In genomic region chr12:99256997-99257396, GRCm38 (mm10) we compare ENCODE assay signal across 20 mouse cellular contexts.
A peak's percentile ranks its signal among the peaks of the same experiment; 100 is the strongest.
DNase-seq lines count a peak whose midpoint lies in the region; ATAC-seq and TF ChIP-seq lines count a peak whose summit lies in the region.
"Had no signal": no experiment of that assay in that cellular context is flagged by ENCODE, and none has a peak within 500 bp of the region (broad histone marks: within the 10 kb centered on the region; RNA-seq: fewer than 3 reads in every experiment).

No protein-coding gene starts in this region.

- H3K27ac ChIP-seq in heart, adult 2 months: peak overlapping the region; percentile 58
- H3K27ac ChIP-seq in heart, postnatal 0 days (ENCODE audit: low read depth): peak overlapping the region; percentile 28
- H3K27ac ChIP-seq in neural tube, embryonic 13.5 days (replicated peaks): 0 out of 2 replicates have a peak overlapping the region, but pooled peaks have one; percentile 28
- no peak overlapping the region for H3K27ac ChIP-seq in forebrain, embryonic 14.5 days (ENCODE audit: low read depth, low read length)
- H3K27ac ChIP-seq: forebrain, embryonic 10.5 days; hindbrain, embryonic 14.5 days; kidney, embryonic 15.5 days; limb, embryonic 15.5 days; midbrain, embryonic 12.5 days had no signal

- TF ChIP-seq POLR2A in heart, adult 2 months (IDR thresholded peaks at IDR 0.05; ENCODE audit: insufficient read depth, low read depth, low read length): no peak

- 0 out of 2 replicates have a peak, but pooled peaks have one; percentile 17 for TF ChIP-seq EP300 in heart, adult 2 months (IDR thresholded peaks at IDR 0.05; ENCODE audit: insufficient read depth, low read depth, low read length)
- TF ChIP-seq EP300 in heart, postnatal 0 days (IDR thresholded peaks at IDR 0.05; ENCODE audit: low read depth): 0 out of 2 replicates have a peak, but pooled peaks have one; percentile 11

- H3K36me3 ChIP-seq in heart, adult 2 months (ENCODE audit: control insufficient read depth, insufficient read depth, low read length): peaks cover 2% of the 10 kb centered on the region; the same call in 1 of the 2 replicates
- no peaks in the 10 kb centered on the region for H3K36me3 ChIP-seq in heart, postnatal 0 days (replicated peaks; ENCODE audit: control insufficient read depth, insufficient read depth, low read length)
- H3K36me3 ChIP-seq in neural tube, embryonic 13.5 days: no peaks in the 10 kb centered on the region
- H3K36me3 ChIP-seq in forebrain, embryonic 14.5 days (ENCODE audit: control insufficient read depth, insufficient read depth, low read length): no peaks in the 10 kb centered on the region
- H3K36me3 ChIP-seq: forebrain, embryonic 10.5 days; kidney, embryonic 15.5 days; limb, embryonic 15.5 days; midbrain, embryonic 12.5 days had no signal

- DNase-seq in heart, adult 2 months: no peak
- DNase-seq in heart, adult 18-20 months: no peak
- no peak for DNase-seq in heart, postnatal 0 days (ENCODE audit: low spot score)
- no peak for DNase-seq in heart, postnatal 10 days
- no peak for DNase-seq in neural tube, embryonic 10.5 days (ENCODE audit: extremely low spot score, low spot score)
- DNase-seq in forebrain, embryonic 14.5 days (ENCODE audit: low spot score): no peak
- DNase-seq: cerebellum, adult 9-11 months; gastrocnemius, postnatal 14 days; layer of hippocampus, postnatal 36 days; lung, postnatal 10 days; right cerebral cortex, adult 18-20 months; thymus, adult 2 months had no signal

- intact Hi-C loops in heart, adult 2 months (cut with DNase I): no loop called here
- intact Hi-C loops in heart, postnatal 10 days (cut with DNase I): no loop called here

- H3K4me2 ChIP-seq in heart, postnatal 0 days (ENCODE audit: low read depth, low read length): peak overlapping the region; percentile 9; the same call in 1 of the 2 replicates
- no peak overlapping the region for H3K4me2 ChIP-seq in neural tube, embryonic 13.5 days
- H3K4me2 ChIP-seq in forebrain, embryonic 14.5 days (ENCODE audit: low read length): no peak overlapping the region
- H3K4me2 ChIP-seq: hindbrain, embryonic 14.5 days; kidney, embryonic 15.5 days; limb, embryonic 15.5 days; midbrain, embryonic 12.5 days had no signal

- no peak overlapping the region for H3K9ac ChIP-seq in heart, adult 2 months (ENCODE audit: low read depth, low read length)
- H3K9ac ChIP-seq in heart, postnatal 0 days (replicated peaks; ENCODE audit: low read depth, low read length): no peak overlapping the region
- H3K9ac ChIP-seq in neural tube, embryonic 13.5 days: no peak overlapping the region
- H3K9ac ChIP-seq in forebrain, embryonic 14.5 days (ENCODE audit: low read length): no peak overlapping the region
- H3K9ac ChIP-seq: hindbrain, embryonic 14.5 days; kidney, embryonic 15.5 days; limb, embryonic 15.5 days; midbrain, embryonic 12.5 days had no signal

- WGBS in heart, adult 2 months: 45% methylated on average over 8 of the region's 8 CpGs
- WGBS in heart, postnatal 0 days: 29% methylated on average over 8 of the region's 8 CpGs
- 86% methylated on average over 8 of the region's 8 CpGs for WGBS in neural tube, embryonic 13.5 days
- 90% methylated on average over 8 of the region's 8 CpGs for WGBS in forebrain, embryonic 14.5 days

- peaks cover 6% of the 10 kb centered on the region; the same call in 1 of the 2 replicates for H3K79me2 ChIP-seq in heart, adult 2 months (replicated peaks; ENCODE audit: control insufficient read depth, insufficient read depth, low read length)

- peaks cover 18% of the 10 kb centered on the region for H3K4me1 ChIP-seq in heart, adult 2 months (ENCODE audit: control insufficient read depth, insufficient read depth, low read length)
- peaks cover 29% of the 10 kb centered on the region for H3K4me1 ChIP-seq in heart, postnatal 0 days (ENCODE audit: control insufficient read depth, insufficient read depth)
- H3K4me1 ChIP-seq in neural tube, embryonic 13.5 days (replicated peaks): peaks cover 57% of the 10 kb centered on the region
- 0 out of 2 replicates have a peak, but pooled peaks cover 2% of the 10 kb centered on the region for H3K4me1 ChIP-seq in forebrain, embryonic 14.5 days (ENCODE audit: control insufficient read depth, insufficient read depth, low read length)

- TF ChIP-seq CTCF in heart, adult 2 months (IDR thresholded peaks at IDR 0.05): no peak
- TF ChIP-seq CTCF in heart, postnatal 0 days (IDR thresholded peaks at IDR 0.05; ENCODE audit: low read depth): no peak

- H3K4me3 ChIP-seq in heart, adult 2 months: no peak overlapping the region
- H3K4me3 ChIP-seq in heart, postnatal 0 days (ENCODE audit: low read depth, low read length): no peak overlapping the region
- H3K4me3 ChIP-seq in neural tube, embryonic 13.5 days: no peak overlapping the region
- H3K4me3 ChIP-seq in forebrain, embryonic 14.5 days (ENCODE audit: low read depth, low read length): no peak overlapping the region
- H3K4me3 ChIP-seq: forebrain, embryonic 10.5 days; kidney, embryonic 15.5 days; limb, embryonic 15.5 days; midbrain, embryonic 12.5 days; myocyte had no signal

- 0 out of 2 replicates have a peak, but pooled peaks have one; percentile 30 for ATAC-seq in heart, postnatal 0 days (ENCODE audit: insufficient read depth, low read depth)
- no peak for ATAC-seq in neural tube, embryonic 13.5 days (ENCODE audit: low read depth)
- ATAC-seq in forebrain, embryonic 14.5 days: no peak
- no peak for ATAC-seq in erythroid progenitor cell, adult 5-6 weeks (replicated peaks; ENCODE audit: low FRiP score, poor library complexity, severe bottlenecking)

- H3K9me3 ChIP-seq in heart, postnatal 0 days (replicated peaks; ENCODE audit: control insufficient read depth, low read length): no peaks in the 10 kb centered on the region
- H3K9me3 ChIP-seq in neural tube, embryonic 13.5 days: no peaks in the 10 kb centered on the region
- H3K9me3 ChIP-seq in forebrain, embryonic 14.5 days (replicated peaks; ENCODE audit: control insufficient read depth, low read length): no peaks in the 10 kb centered on the region; the same call in 1 of the 2 replicates
- H3K9me3 ChIP-seq: forebrain, embryonic 10.5 days; kidney, embryonic 15.5 days; limb, embryonic 15.5 days had no signal

- no peaks in the 10 kb centered on the region for H3K27me3 ChIP-seq in heart, adult 2 months (ENCODE audit: control insufficient read depth, insufficient read depth, low read length)
- no peaks in the 10 kb centered on the region for H3K27me3 ChIP-seq in heart, postnatal 0 days (ENCODE audit: control insufficient read depth, insufficient read depth, low read length)
- no peaks in the 10 kb centered on the region for H3K27me3 ChIP-seq in neural tube, embryonic 13.5 days
- H3K27me3 ChIP-seq in forebrain, embryonic 14.5 days (replicated peaks; ENCODE audit: control insufficient read depth, insufficient read depth, low read length): no peaks in the 10 kb centered on the region
- H3K27me3 ChIP-seq: kidney, embryonic 15.5 days; limb, embryonic 15.5 days; midbrain, embryonic 12.5 days had no signal
